Mouse (Mus musculus) limb, embryonic 13.5 days (tissue): ENCODE results near the gene Svs5. TPM values are rescaled to one million over a fixed set of nuclear protein-coding genes. Genes with fewer than 3 reads are reported as not detected.

ENCODE experiments used
- microRNA-seq: library from miRNA; unstranded; fragments of <30 nt; microRNA quantifications from one replicate; pipeline ENCODE4, GENCODE M21; 2016
- polyA plus RNA-seq: library from polyadenylated mRNA; unstranded; fragments of >200 nt; fragmentation: Nextera tagmentation; extraction: Ambion mirVana; gene quantifications from 2 replicates; pipeline ENCODE4 v1.2.1, GENCODE M21; 2015

The Svs5 gene
- polyA plus RNA-seq, 1 experiment from 2014 or later: not detected

Small RNA genes within 50 kb of the gene (microRNA-seq; reads per million reads assigned to microRNA genes)
- gene Mir7678: not detected

Other genes with a start within 250 kb of the Svs5 start
- gene Kcns1, start 161.6 kb upstream of the Svs5 start, polyA plus RNA-seq: 2.5 and 2.8 TPM in 2 replicates
- gene Wfdc5, start 150.0 kb upstream of the Svs5 start, polyA plus RNA-seq: not detected in 2 replicates
- 0.51 TPM in 1 of 2 replicates, not detected in the other for gene Wfdc12, start 142.1 kb upstream of the Svs5 start, polyA plus RNA-seq
- gene Wfdc15a, start 132.6 kb upstream of the Svs5 start, polyA plus RNA-seq: not detected in 2 replicates
- gene Wfdc15b, start 111.1 kb upstream of the Svs5 start, polyA plus RNA-seq: not detected in 2 replicates
- not detected in 2 replicates for gene Svs2, start 94.3 kb upstream of the Svs5 start, polyA plus RNA-seq
- gene Svs3b, start 76.1 kb upstream of the Svs5 start, polyA plus RNA-seq: not detected in 2 replicates
- gene Svs4, start 54.3 kb upstream of the Svs5 start, polyA plus RNA-seq: not detected in 2 replicates
- not detected in 2 replicates for gene Svs3a, start 43.5 kb upstream of the Svs5 start, polyA plus RNA-seq
- not detected in 2 replicates for gene Svs6, start 16.0 kb upstream of the Svs5 start, polyA plus RNA-seq
- 3.2 and 3.8 TPM in 2 replicates for gene Slpi, start 56.4 kb downstream of the Svs5 start, polyA plus RNA-seq
- gene Rbpjl, start 70.4 kb downstream of the Svs5 start, polyA plus RNA-seq: 1.5 and 1.6 TPM in 2 replicates
- 192 and 200 TPM in 2 replicates for gene Matn4, start 72.4 kb downstream of the Svs5 start, polyA plus RNA-seq
- gene Sdc4, start 111.1 kb downstream of the Svs5 start, polyA plus RNA-seq: 61.0 and 63.6 TPM in 2 replicates
- 65.2 and 66.6 TPM in 2 replicates for gene Sys1, start 124.2 kb downstream of the Svs5 start, polyA plus RNA-seq
- gene Gm20458, start 128.2 kb downstream of the Svs5 start, polyA plus RNA-seq: 5.5 and 7.4 TPM in 2 replicates
- not detected in 2 replicates for gene Trp53tg5, start 141.0 kb downstream of the Svs5 start, polyA plus RNA-seq
- 1.4 and 2.3 TPM in 2 replicates for gene Dbndd2, start 153.4 kb downstream of the Svs5 start, polyA plus RNA-seq
- gene Pigt, start 164.8 kb downstream of the Svs5 start, polyA plus RNA-seq: 45.9 and 46.8 TPM in 2 replicates
- 30.4 and 36.0 TPM in 2 replicates for gene Wfdc2, start 229.7 kb downstream of the Svs5 start, polyA plus RNA-seq
- not detected in 2 replicates for gene Spint3, start 240.7 kb downstream of the Svs5 start, polyA plus RNA-seq